Mouse (Mus musculus) cerebellum, adult 9-11 months (tissue): Measurements from ENCODE around the gene Ctsh.
A peak's percentile ranks its signal among the peaks of the same experiment; 100 is the strongest.
"Not testable (repeated sequence)": the region's sequence is repeated elsewhere in the genome, so short reads cannot be mapped to it uniquely, and the experiment has no call there.

Source experiments
- DNase-seq: peaks from one replicate; pipeline ENCODE4 v3.0.0; 2022

Gene Ctsh

GRCm38 (mm10) chr9:90059828-90060573 lies 6.0 kb downstream of the Ctsh start:
- DNase-seq = no peak

GRCm38 (mm10) chr9:90060574-90060875 lies 6.6 kb downstream of the Ctsh start:
- DNase-seq = no peak

GRCm38 (mm10) chr9:90060932-90061331 lies 7.0 kb downstream of the Ctsh start:
- DNase-seq = not testable (repeated sequence)

GRCm38 (mm10) chr9:90067341-90067740 lies 13.4 kb downstream of the Ctsh start:
- DNase-seq = no peak

GRCm38 (mm10) chr9:90068786-90069185 lies 14.8 kb downstream of the Ctsh start:
- no peak for DNase-seq

- no peak for DNase-seq
These were observed 15.5 kb downstream of the Ctsh start for GRCm38 (mm10) chr9:90069485-90069884.

GRCm38 (mm10) chr9:90070174-90070573 lies 16.2 kb downstream of the Ctsh start:
- DNase-seq = no peak

GRCm38 (mm10) chr9:90075336-90075735 lies 21.4 kb downstream of the Ctsh start:
- no peak for DNase-seq

GRCm38 (mm10) chr9:90076131-90076530 lies 22.2 kb downstream of the Ctsh start:
- no peak for DNase-seq

GRCm38 (mm10) chr9:90076849-90077461 lies 23.0 kb downstream of the Ctsh start:
- peak; percentile 32 for DNase-seq

GRCm38 (mm10) chr9:90081961-90082360 lies 28.0 kb downstream of the Ctsh start:
- not testable (repeated sequence) for DNase-seq

- DNase-seq = no peak
These were observed 29.0 kb downstream of the Ctsh start for GRCm38 (mm10) chr9:90082992-90083391.

GRCm38 (mm10) chr9:90084152-90084551 lies 30.2 kb downstream of the Ctsh start:
- no peak for DNase-seq

- DNase-seq = no peak
These were observed 31.0 kb downstream of the Ctsh start for GRCm38 (mm10) chr9:90084766-90085468.

- DNase-seq = no peak
These were observed 34.0 kb downstream of the Ctsh start for GRCm38 (mm10) chr9:90087906-90088485.

- no peak for DNase-seq
These were observed 35.6 kb downstream of the Ctsh start for GRCm38 (mm10) chr9:90089339-90090104.

GRCm38 (mm10) chr9:90098934-90099333 lies 45.0 kb downstream of the Ctsh start:
- no peak for DNase-seq

- DNase-seq = no peak
These were observed 46.8 kb downstream of the Ctsh start for GRCm38 (mm10) chr9:90100760-90101159.

GRCm38 (mm10) chr9:90105462-90105861 lies 51.5 kb downstream of the Ctsh start:
- DNase-seq = no peak

GRCm38 (mm10) chr9:90106915-90107314 lies 53.0 kb downstream of the Ctsh start:
- no peak for DNase-seq

- no peak for DNase-seq
These were observed 54.3 kb downstream of the Ctsh start for GRCm38 (mm10) chr9:90108272-90108671.

GRCm38 (mm10) chr9:90109386-90109785 lies 55.4 kb downstream of the Ctsh start:
- DNase-seq = no peak

GRCm38 (mm10) chr9:90113151-90113550 lies 59.2 kb downstream of the Ctsh start:
- DNase-seq = no peak
